Mouse (Mus musculus) myocyte (in vitro differentiated cells): ENCODE measurements around the gene Ccdc9. TPM values are rescaled to one million over a fixed set of nuclear protein-coding genes. Genes with fewer than 3 reads are reported as not detected.

ENCODE experiments used
- H3K27me3 ChIP-seq: one replicate; pipeline ENCODE4 v1.6.1; 2011; ENCODE audit not compliant: control insufficient read depth, insufficient read depth, insufficient read length
- H3K36me3 ChIP-seq: one replicate; pipeline ENCODE4 v1.6.1; 2011; ENCODE audit not compliant: control insufficient read depth, insufficient read depth
- H3K4me2 ChIP-seq: one replicate; pipeline ENCODE4 v1.6.1; 2011; ENCODE audit warnings: low read depth, control low read depth
- H3K4me3 ChIP-seq: one replicate; pipeline ENCODE4 v1.5.1; 2011; ENCODE audit warnings: mild to moderate bottlenecking, control low read depth, moderate library complexity
- H3K79me2 ChIP-seq: one replicate; pipeline ENCODE4 v1.6.1; 2011; ENCODE audit not compliant: control insufficient read depth, insufficient read depth
- H3ac ChIP-seq: one replicate; pipeline ENCODE4 v1.6.1; 2011; ENCODE audit not compliant: control insufficient read depth, insufficient read length
- CEBPB ChIP-seq: IDR thresholded peaks from 2 replicates; pipeline ENCODE4 v1.6.1; 2011; ENCODE audit warnings: mild to moderate bottlenecking, moderate library complexity; ENCODE audit not compliant: poor library complexity, insufficient read depth, severe bottlenecking
- E2F4 ChIP-seq: IDR thresholded peaks from one replicate; pipeline ENCODE4 v1.6.1; 2011; ENCODE audit warnings: mild to moderate bottlenecking, control low read depth, moderate library complexity; ENCODE audit not compliant: insufficient read depth
- MAX ChIP-seq: IDR thresholded peaks from one replicate; pipeline ENCODE4 v1.6.1; 2011; ENCODE audit warnings: low read depth, mild to moderate bottlenecking, control low read depth
- MYOD1 ChIP-seq, 3 experiments: IDR thresholded peaks; one replicate each; pipeline ENCODE4 v1.6.1; 2011; ENCODE audit warnings: control low read depth in 2 of 3, low read depth in 2 of 3, mild to moderate bottlenecking in 2 of 3, moderate library complexity in 1 of 3; ENCODE audit not compliant: insufficient read length in 2 of 3, control insufficient read depth in 1 of 3
- MYOG ChIP-seq, 3 experiments: IDR thresholded peaks; one replicate each; pipeline ENCODE4 v1.6.1; 2011; ENCODE audit warnings: control low read depth in 2 of 3, low read depth in 2 of 3, mild to moderate bottlenecking in 2 of 3; ENCODE audit not compliant: insufficient read length in 2 of 3, control insufficient read depth in 1 of 3, insufficient read depth in 1 of 3
- POLR2A ChIP-seq: IDR thresholded peaks from one replicate; pipeline ENCODE4 v1.6.1; 2011; ENCODE audit warnings: low read depth, mild to moderate bottlenecking, control low read depth, moderate library complexity; ENCODE audit not compliant: insufficient read length
- POLR2AphosphoS2 ChIP-seq: IDR thresholded peaks from one replicate; pipeline ENCODE4 v1.6.1; 2011; ENCODE audit warnings: low read depth, control low read depth; ENCODE audit not compliant: insufficient read length
- REST ChIP-seq: IDR thresholded peaks from one replicate; pipeline ENCODE4 v1.6.1; 2011; ENCODE audit warnings: mild to moderate bottlenecking, control low read depth, moderate library complexity; ENCODE audit not compliant: insufficient read depth, insufficient read length
- SRF ChIP-seq: IDR thresholded peaks from one replicate; pipeline ENCODE4 v1.6.1; 2011; ENCODE audit warnings: low read depth; ENCODE audit not compliant: control insufficient read depth, insufficient read length
- TCF12 ChIP-seq: IDR thresholded peaks from one replicate; pipeline ENCODE4 v1.6.1; 2011; ENCODE audit warnings: mild to moderate bottlenecking, control low read depth; ENCODE audit not compliant: poor library complexity, insufficient read depth, severe bottlenecking
- TCF3 ChIP-seq: IDR thresholded peaks from one replicate; pipeline ENCODE4 v1.6.1; 2011; ENCODE audit warnings: low read depth, control low read depth; ENCODE audit not compliant: insufficient read length
- USF1 ChIP-seq: IDR thresholded peaks from one replicate; pipeline ENCODE4 v1.6.1; 2011; ENCODE audit warnings: low read depth, mild to moderate bottlenecking, control low read depth, moderate library complexity
- polyA plus RNA-seq: library from polyadenylated mRNA; unstranded; fragments of >200 nt; fragmentation: generic; extraction: Trizol; gene quantifications from one replicate; pipeline ENCODE4 v1.2.1, GENCODE M21; 2012; ENCODE audit warnings: missing spikeins

Gene Ccdc9
- polyA plus RNA-seq, 1 experiment: 48.4 TPM

- peak overlapping the region; percentile 23 for H3K4me3 ChIP-seq
- H3K79me2 ChIP-seq: no peaks in the 10 kb centered on the region
- peak overlapping the region; percentile 68 for H3ac ChIP-seq
- TF ChIP-seq MYOG (IDR thresholded peaks at IDR 0.05; ENCODE audit: control insufficient read depth in 1 of 3, insufficient read depth in 1 of 3, insufficient read length in 2 of 3, low read depth in 2 of 3): peak in 2 of 3 experiments; percentile 57 to 79
- peak in 2 of 3 experiments; percentile 61 to 68 for TF ChIP-seq MYOD1 (IDR thresholded peaks at IDR 0.05; ENCODE audit: control insufficient read depth in 1 of 3, insufficient read length in 2 of 3, low read depth in 2 of 3)
- TF ChIP-seq POLR2A: peak; percentile 72
- TF ChIP-seq POLR2AphosphoS2: peak; percentile 62
- no peak for TF ChIP-seq TCF12
- no peaks in the 10 kb centered on the region for H3K27me3 ChIP-seq
- H3K36me3 ChIP-seq: no peaks in the 10 kb centered on the region
- H3K4me2 ChIP-seq: peak overlapping the region; percentile 99
These were observed 8.8 kb upstream of the Ccdc9 start for GRCm38 (mm10) chr7:16295321-16295900.

DNA sequence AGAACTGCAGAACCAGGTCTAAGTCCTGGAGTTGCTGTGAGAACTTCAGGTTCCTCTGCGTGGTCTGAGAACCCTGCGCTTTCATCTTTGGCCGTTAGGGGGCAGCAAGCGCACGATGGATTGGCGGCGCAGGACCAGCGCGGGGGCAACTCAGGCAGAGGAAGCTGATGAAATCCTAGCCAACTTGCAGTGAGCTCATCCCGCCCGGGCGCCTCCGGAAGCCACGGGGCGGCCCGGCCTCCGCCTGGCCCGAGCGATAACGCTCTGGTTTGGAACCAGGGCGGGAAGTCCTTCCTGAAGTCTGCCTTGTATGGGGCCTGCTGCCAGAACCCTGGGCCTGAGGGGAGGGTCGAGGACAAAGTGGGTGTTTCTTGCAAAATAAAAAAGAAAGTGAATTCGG lies 8.2 kb upstream of the Ccdc9 start:
- Histone ChIP-seq H3K4me2 (peak overlapping the region; percentile 99), H3K27me3 (no peaks in the 10 kb centered on the region), H3K36me3 (no peaks in the 10 kb centered on the region), H3K79me2 (no peaks in the 10 kb centered on the region), H3ac (peak overlapping the region; percentile 68), H3K4me3 (peak overlapping the region; percentile 23)
- TF ChIP-seq MYOD1 (IDR thresholded peaks at IDR 0.05; ENCODE audit: control insufficient read depth in 1 of 3, insufficient read length in 2 of 3, low read depth in 2 of 3): no peak
- TF ChIP-seq SRF: no peak
- TF ChIP-seq POLR2A: peak; percentile 42
- TF ChIP-seq CEBPB: peak; percentile 75; the same call in 1 of the 2 replicates
- TF ChIP-seq POLR2AphosphoS2: peak; percentile 45
- TF ChIP-seq MAX: no peak
- no peak for TF ChIP-seq TCF12
- no peak for TF ChIP-seq TCF3
- TF ChIP-seq USF1: no peak
- peak; percentile 31 for TF ChIP-seq E2F4
- TF ChIP-seq MYOG (IDR thresholded peaks at IDR 0.05; ENCODE audit: control insufficient read depth in 1 of 3, insufficient read depth in 1 of 3, insufficient read length in 2 of 3, low read depth in 2 of 3): no peak

- Histone ChIP-seq H3ac (no peak overlapping the region), H3K79me2 (no peaks in the 10 kb centered on the region), H3K4me2 (peak overlapping the region; percentile 55), H3K36me3 (no peaks in the 10 kb centered on the region), H3K4me3 (peak overlapping the region; percentile 23), H3K27me3 (no peaks in the 10 kb centered on the region)
- no peak for TF ChIP-seq TCF12
- TF ChIP-seq POLR2A: no peak
- no peak for TF ChIP-seq E2F4
- TF ChIP-seq MAX: no peak
- no peak for TF ChIP-seq SRF
- TF ChIP-seq USF1: no peak
- no peak for TF ChIP-seq CEBPB
- TF ChIP-seq TCF3: no peak
- no peak for TF ChIP-seq POLR2AphosphoS2
- TF ChIP-seq MYOD1 (IDR thresholded peaks at IDR 0.05; ENCODE audit: control insufficient read depth in 1 of 3, insufficient read length in 2 of 3, low read depth in 2 of 3): no peak
- no peak for TF ChIP-seq MYOG (IDR thresholded peaks at IDR 0.05; ENCODE audit: control insufficient read depth in 1 of 3, insufficient read depth in 1 of 3, insufficient read length in 2 of 3, low read depth in 2 of 3)
- TF ChIP-seq REST: no peak
These were observed 7.8 kb upstream of the Ccdc9 start for GRCm38 (mm10) chr7:16294346-16294745.

DNA sequence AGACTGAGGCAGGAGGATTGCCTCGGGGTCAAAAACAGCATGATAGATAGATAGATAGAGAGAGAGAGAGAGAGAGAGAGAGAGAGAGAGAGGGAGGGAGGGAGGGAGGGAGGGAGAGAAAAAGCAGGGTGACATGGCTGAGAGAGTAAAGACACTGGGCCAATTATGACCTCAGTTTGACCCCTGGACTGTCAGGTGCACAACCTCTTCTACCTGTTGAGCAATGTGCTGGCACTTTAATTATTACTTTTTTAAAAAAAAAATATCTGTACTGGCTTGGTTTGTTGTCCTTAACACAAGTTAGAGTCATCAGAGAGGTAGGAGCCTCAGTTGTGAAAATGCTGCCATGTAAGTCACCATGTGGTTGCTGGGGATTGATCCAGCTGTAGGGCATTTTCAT lies 1.2 kb upstream of the Ccdc9 start:
- Histone ChIP-seq H3K27me3 (no peaks in the 10 kb centered on the region), H3K36me3 (peaks cover 9% of the 10 kb centered on the region), H3K4me2 (no peak overlapping the region), H3ac (no peak overlapping the region), H3K79me2 (peaks cover 13% of the 10 kb centered on the region), H3K4me3 (no peak overlapping the region)
- TF ChIP-seq POLR2A (no peak), REST (no peak), TCF3 (no peak), POLR2AphosphoS2 (no peak), CEBPB (no peak), USF1 (no peak), MYOG (IDR thresholded peaks at IDR 0.05; ENCODE audit: control insufficient read depth in 1 of 3, insufficient read depth in 1 of 3, insufficient read length in 2 of 3, low read depth in 2 of 3) (no peak), TCF12 (no peak), MYOD1 (IDR thresholded peaks at IDR 0.05; ENCODE audit: control insufficient read depth in 1 of 3, insufficient read length in 2 of 3, low read depth in 2 of 3) (no peak), SRF (no peak), MAX (no peak), E2F4 (no peak)
